Mouse (Mus musculus): ENCODE results near the gene Cadps2. TPM values are rescaled to one million over a fixed set of nuclear protein-coding genes. Genes with fewer than 3 reads are reported as not detected.

Cadps2 gene
- total and polyA plus RNA-seq, 3 experiments, result not detected

- dilution Hi-C loops (cut with MboI; ENCODE audit: extremely low pct_ligation_motif_present, extremely low pct_unique_long_range_greater_than_20kb, low sequenced_read_pairs) (no loop called here), in situ Hi-C loops (cut with MboI; ENCODE audit: low pct_ligation_motif_present, low pct_unique_long_range_greater_than_20kb, low sequenced_read_pairs) (no loop called here)
- TF ChIP-seq PAX5 (IDR thresholded peaks at IDR 0.05; ENCODE audit: low read length), result no peak
- TF ChIP-seq MXI1 (IDR thresholded peaks at IDR 0.05; ENCODE audit: low read depth, low read length), result no peak
- H3K79me2 ChIP-seq (replicated peaks; ENCODE audit: control insufficient read depth, extremely low read depth, insufficient read depth, poor library complexity, severe bottlenecking), result no peaks in the 10 kb centered on the region
- no peaks in the 10 kb centered on the region for H3K36me3 ChIP-seq (replicated peaks in 1 of 2; ENCODE audit: control insufficient read depth in 1 of 2, insufficient read depth in 1 of 2, low read length in 1 of 2)
- no peaks in the 10 kb centered on the region for H3K4me1 ChIP-seq (ENCODE audit: control insufficient read depth in 1 of 2, insufficient read depth in 2 of 2)
- H3K27me3 ChIP-seq (replicated peaks), result no peaks in the 10 kb centered on the region
- H3K4me2 ChIP-seq (ENCODE audit: insufficient read depth, low read depth, poor library complexity, severe bottlenecking), result no peak overlapping the region
- no peak for DNase-seq (ENCODE audit: extremely low read depth)
- no peak overlapping the region for H3K4me3 ChIP-seq (replicated peaks in 1 of 3; ENCODE audit: low read depth in 2 of 3, low read length in 2 of 3, poor library complexity in 1 of 3)
- H3K9me3 ChIP-seq (replicated peaks; ENCODE audit: low read length), result peaks cover 2% of the 10 kb centered on the region
- H3K9ac ChIP-seq (ENCODE audit: insufficient read depth, low read depth), result no peak overlapping the region
- no peak overlapping the region for H3K27ac ChIP-seq (ENCODE audit: insufficient read depth, low read depth)
Observed at GRCm38 (mm10) chr6:23523710-23524109, 315.5 kb downstream of the Cadps2 start.

GRCm38 (mm10) chr6:23522556-23522955, 316.7 kb downstream of the Cadps2 start:
- Histone ChIP-seq H3K9ac (ENCODE audit: insufficient read depth, low read depth) (no peak overlapping the region), H3K4me1 (ENCODE audit: control insufficient read depth in 1 of 2, insufficient read depth in 2 of 2) (no peaks in the 10 kb centered on the region), H3K27me3 (replicated peaks) (no peaks in the 10 kb centered on the region), H3K79me2 (replicated peaks; ENCODE audit: control insufficient read depth, extremely low read depth, insufficient read depth, poor library complexity, severe bottlenecking) (no peaks in the 10 kb centered on the region), H3K4me2 (ENCODE audit: insufficient read depth, low read depth, poor library complexity, severe bottlenecking) (no peak overlapping the region), H3K9me3 (replicated peaks; ENCODE audit: low read length) (peaks cover 2% of the 10 kb centered on the region), H3K4me3 (replicated peaks in 1 of 3; ENCODE audit: low read depth in 2 of 3, low read length in 2 of 3, poor library complexity in 1 of 3) (no peak overlapping the region), H3K27ac (ENCODE audit: insufficient read depth, low read depth) (no peak overlapping the region), H3K36me3 (replicated peaks in 1 of 2; ENCODE audit: control insufficient read depth in 1 of 2, insufficient read depth in 1 of 2, low read length in 1 of 2) (no peaks in the 10 kb centered on the region)
- no peak for TF ChIP-seq HCFC1 (IDR thresholded peaks at IDR 0.05; ENCODE audit: low read depth, low read length)
- no peak for TF ChIP-seq MAX (IDR thresholded peaks at IDR 0.05; ENCODE audit: low read length)
- TF ChIP-seq ZKSCAN1 (IDR thresholded peaks at IDR 0.05; ENCODE audit: borderline replicate concordance, low read depth, low read length), result no peak
- no peak for TF ChIP-seq BHLHE40 (IDR thresholded peaks at IDR 0.05; ENCODE audit: low read depth, low read length)
- no peak for TF ChIP-seq CHD1 (IDR thresholded peaks at IDR 0.05; ENCODE audit: low read depth, low read length)
- TF ChIP-seq NRF1 (IDR thresholded peaks at IDR 0.05; ENCODE audit: low read depth, low read length), result no peak
- no peak for TF ChIP-seq PAX5 (IDR thresholded peaks at IDR 0.05; ENCODE audit: low read length)
- TF ChIP-seq CTCF (conservative IDR thresholded peaks at IDR 0.05 in 1 of 2, IDR thresholded peaks at IDR 0.05 in 1 of 2; ENCODE audit: low read depth in 2 of 2, low read length in 2 of 2), result no peak
- TF ChIP-seq MEF2A (IDR thresholded peaks at IDR 0.05; ENCODE audit: borderline replicate concordance, low read depth, low read length), result no peak
- TF ChIP-seq MAZ (IDR thresholded peaks at IDR 0.05; ENCODE audit: low read depth, low read length), result no peak
- TF ChIP-seq ZNF384 (IDR thresholded peaks at IDR 0.05; ENCODE audit: low read depth, low read length), result no peak
- TF ChIP-seq JUND (conservative IDR thresholded peaks at IDR 0.05; ENCODE audit: low read depth, low read length), result no peak
- TF ChIP-seq E2F4 (IDR thresholded peaks at IDR 0.05; ENCODE audit: insufficient replicate concordance, low read depth, low read length), result no peak
- no peak for TF ChIP-seq USF1 (IDR thresholded peaks at IDR 0.05; ENCODE audit: low read depth, low read length)
- TF ChIP-seq NELFE (IDR thresholded peaks at IDR 0.05; ENCODE audit: low read depth, low read length), result no peak
- no peak for TF ChIP-seq IRF4 (IDR thresholded peaks at IDR 0.05; ENCODE audit: low read depth, low read length)
- DNase-seq (ENCODE audit: extremely low read depth), result no peak
- in situ Hi-C loops (cut with MboI; ENCODE audit: low pct_ligation_motif_present, low pct_unique_long_range_greater_than_20kb, low sequenced_read_pairs), result no loop called here
- dilution Hi-C loops (cut with MboI; ENCODE audit: extremely low pct_ligation_motif_present, extremely low pct_unique_long_range_greater_than_20kb, low sequenced_read_pairs), result no loop called here

All from CH12.LX (cell line).